Mouse (Mus musculus) lung, adult 2 months (tissue): ENCODE measurements around the gene Lpar3.

ENCODE experiments used
- CTCF ChIP-seq: fragments of 200-500 bp; IDR thresholded peaks from 2 replicates; pipeline ENCODE4 v1.5.1; 2011; ENCODE audit warnings: mild to moderate bottlenecking, low read length, control low read depth; ENCODE audit not compliant: insufficient read depth
- POLR2A ChIP-seq: fragments of 200-500 bp; IDR thresholded peaks from 2 replicates; pipeline ENCODE4 v1.6.1; 2011; ENCODE audit warnings: low read depth, mild to moderate bottlenecking, control low read depth, low read length, borderline replicate concordance; ENCODE audit errors: extremely low read depth

- TF ChIP-seq POLR2A (no peak), CTCF (no peak)
Measured at GRCm38 (mm10) chr3:146303194-146303593, 82.4 kb downstream of the Lpar3 start.
